Mouse (Mus musculus) E14TG2a.4 (cell line): ENCODE measurements around the gene P4ha2.

Source experiments
- CTCF ChIP-seq: conservative IDR thresholded peaks from 2 replicates; pipeline ENCODE4 v1.5.1; 2014; ENCODE audit warnings: low read length
- NANOG ChIP-seq: IDR thresholded peaks from 2 replicates; pipeline ENCODE4 v1.6.1; 2014; ENCODE audit warnings: borderline replicate concordance, low read length, mixed read lengths

- TF ChIP-seq CTCF (no peak), NANOG (no peak)
Measured at GRCm38 (mm10) chr11:54066400-54066799, 33.5 kb upstream of the P4ha2 start.
